Mouse (Mus musculus) kidney, postnatal 25 days (tissue): ENCODE data around the gene Zfp503.

ENCODE experiments used
- DNase-seq, 2 experiments: peaks; one replicate each; pipeline ENCODE4 v3.0.0; 2021; ENCODE audit warnings: mixed read lengths in 2 of 2

Zfp503 gene

DNA sequence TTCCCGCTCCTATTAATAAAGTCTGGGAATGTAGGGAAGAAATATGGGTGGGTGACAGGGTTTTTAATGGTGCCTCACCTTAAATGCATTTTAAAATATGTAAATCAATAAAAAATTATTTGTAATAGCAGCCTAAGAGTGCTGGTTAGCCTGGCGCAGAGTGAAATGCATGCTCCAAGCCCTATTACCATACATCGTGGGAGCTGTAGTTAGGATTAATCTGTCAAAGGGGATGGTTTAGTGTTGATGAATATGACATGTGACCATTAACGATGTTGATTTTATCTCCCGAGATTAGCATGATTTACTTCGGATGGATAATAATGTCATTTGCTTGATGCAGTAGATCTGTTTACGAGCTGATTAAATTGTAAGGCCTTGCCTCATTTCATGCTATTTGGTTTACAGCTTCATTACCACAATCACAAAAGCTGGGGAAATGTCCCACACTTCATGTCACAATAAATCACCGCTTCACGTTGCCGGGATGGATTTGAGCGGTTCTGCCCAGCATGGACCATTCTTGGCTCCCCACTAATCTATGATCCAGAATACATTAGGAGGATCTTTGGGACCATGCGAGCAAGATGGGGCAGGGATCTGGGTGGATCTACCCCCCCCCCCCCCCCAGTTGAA is 21.9 kb downstream of the Zfp503 start:
- no peak for DNase-seq

DNA sequence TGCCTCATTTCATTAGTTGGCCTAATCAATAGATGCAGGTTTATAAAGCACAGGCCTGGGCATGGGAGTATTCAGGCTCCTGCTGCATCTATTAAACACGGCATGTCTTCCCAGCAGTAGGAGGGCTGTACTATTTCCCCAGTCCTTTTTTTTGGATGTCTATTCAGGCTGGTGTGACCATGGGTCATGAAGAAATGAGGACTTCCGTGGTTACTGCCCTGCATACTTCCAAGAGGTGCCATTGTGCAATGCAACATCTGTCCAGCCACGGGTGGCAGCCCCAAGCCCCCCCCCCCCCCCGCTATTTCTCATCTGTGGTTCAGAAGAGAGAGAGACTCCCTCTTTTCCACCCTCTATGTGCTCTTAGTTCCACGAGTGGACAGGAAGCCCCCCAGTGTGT is 23.1 kb downstream of the Zfp503 start:
- no peak for DNase-seq

DNA sequence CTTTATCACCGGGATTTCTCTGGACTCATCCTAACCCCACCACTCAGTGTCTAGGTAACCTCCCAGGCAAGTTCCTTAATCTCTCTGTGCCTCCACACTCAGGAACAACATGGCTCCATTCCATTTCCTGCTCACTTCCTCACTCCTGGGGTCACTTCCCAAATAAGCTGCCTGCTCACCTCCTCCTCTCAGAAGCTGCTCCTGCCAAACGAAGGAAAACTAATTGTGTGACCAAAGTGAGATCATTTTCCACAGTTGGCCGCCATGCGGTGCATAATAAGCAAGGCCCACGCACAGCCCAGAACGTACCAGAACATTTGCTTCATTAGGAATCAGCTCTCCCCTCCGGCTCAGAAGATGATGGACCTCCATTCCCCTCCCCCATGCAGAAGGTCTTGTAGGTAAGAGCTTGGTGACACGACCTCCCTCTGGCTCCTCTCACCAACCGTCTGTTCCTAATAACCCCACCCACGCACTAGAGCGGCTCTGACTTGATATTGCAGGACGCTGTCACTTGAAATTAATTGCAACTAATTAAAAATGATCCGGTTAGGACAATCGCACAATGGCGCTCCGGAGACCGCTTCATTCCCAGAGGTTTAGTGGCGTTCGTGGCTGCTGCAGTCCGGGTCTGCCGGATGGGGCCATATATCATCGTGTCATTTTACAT is 26.9 kb downstream of the Zfp503 start:
- DNase-seq, result peak; percentile 22 to 45

DNA sequence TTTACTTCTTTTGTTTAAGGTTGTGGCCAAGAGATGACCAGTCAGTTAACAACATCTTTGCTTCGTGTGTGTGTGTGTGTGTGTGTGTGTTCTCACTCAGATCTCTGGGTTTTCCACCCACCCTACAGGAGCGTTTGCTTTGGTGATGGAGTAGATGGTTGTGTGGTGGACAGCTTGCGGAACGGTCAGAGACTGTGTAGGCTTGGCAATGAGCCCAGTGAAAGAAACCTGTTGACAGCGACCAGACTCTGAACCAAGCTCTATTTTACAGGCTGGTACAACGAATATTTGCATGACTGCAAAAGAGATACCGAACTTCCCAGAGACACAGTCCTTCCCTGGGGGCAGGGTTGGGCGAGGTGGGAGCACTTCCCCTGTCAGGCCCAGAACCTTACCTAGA is 30.2 kb downstream of the Zfp503 start:
- peak in 1 of 2 experiments; percentile 11 for DNase-seq

GRCm38 (mm10) chr14:21958643-21959042 is 30.8 kb downstream of the Zfp503 start:
- DNase-seq, result no peak

DNA sequence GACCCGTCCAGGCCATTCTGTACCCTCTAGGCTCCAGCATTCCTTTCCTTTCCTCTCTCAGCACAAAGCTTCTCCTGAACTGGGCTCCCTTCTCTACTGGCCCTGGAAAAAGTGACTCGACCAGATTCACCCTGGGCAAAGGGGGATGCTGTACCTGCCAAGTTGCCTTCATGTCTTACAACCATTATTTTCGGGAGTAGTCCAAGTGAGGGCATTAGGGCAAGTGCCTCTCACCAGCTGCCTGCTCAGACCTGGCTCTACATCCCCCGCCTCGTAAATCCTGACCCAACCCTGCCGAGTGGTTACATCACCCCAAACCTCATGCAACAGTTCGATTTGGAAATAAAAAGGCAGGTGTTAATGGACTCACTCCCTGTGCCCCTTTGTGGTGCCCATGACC is 36.9 kb downstream of the Zfp503 start:
- no peak for DNase-seq

- DNase-seq, result no peak
Observed at GRCm38 (mm10) chr14:21951896-21952523, 37.4 kb downstream of the Zfp503 start.

DNA sequence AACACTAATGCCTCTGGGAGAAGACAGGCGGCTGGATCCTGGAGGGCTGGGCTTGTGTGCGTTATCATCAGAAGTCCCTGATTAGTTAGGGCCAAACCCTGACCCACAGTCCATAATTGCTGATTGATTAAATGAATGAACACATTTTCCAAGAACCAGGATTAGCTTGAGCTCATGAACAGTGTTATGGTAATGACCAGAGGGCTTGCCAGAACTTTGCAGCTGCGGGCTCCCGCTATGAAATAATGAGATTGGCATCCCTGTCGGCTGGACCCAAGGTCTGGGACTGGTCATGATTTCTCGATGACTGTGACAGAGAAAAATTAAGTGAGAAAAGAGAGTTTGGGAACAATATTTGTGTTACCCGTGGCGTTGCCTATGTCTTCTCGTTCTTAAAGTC is 44.5 kb downstream of the Zfp503 start:
- DNase-seq, result no peak

- no peak for DNase-seq
Observed at GRCm38 (mm10) chr14:21941581-21941980, 47.8 kb downstream of the Zfp503 start.

DNA sequence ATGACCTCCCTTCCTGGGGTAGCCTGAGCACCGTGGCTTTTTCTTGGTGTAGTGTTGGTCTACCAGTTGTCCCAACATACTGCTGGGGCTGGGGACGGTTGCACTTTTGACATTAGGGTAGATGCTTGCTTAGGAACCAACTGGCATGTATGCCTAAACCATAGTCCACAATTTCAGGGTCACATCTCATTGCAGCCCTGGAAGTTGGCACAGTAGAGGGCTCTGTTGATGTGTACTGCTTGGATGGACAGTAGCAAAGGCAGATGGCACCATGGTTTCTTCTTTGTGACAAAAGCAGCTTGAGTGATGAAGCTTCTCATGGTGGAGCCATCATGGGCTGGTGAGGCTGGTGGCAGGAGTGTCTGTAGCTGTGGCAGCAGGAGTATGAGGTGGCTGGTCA is 52.3 kb downstream of the Zfp503 start:
- no peak for DNase-seq

DNA sequence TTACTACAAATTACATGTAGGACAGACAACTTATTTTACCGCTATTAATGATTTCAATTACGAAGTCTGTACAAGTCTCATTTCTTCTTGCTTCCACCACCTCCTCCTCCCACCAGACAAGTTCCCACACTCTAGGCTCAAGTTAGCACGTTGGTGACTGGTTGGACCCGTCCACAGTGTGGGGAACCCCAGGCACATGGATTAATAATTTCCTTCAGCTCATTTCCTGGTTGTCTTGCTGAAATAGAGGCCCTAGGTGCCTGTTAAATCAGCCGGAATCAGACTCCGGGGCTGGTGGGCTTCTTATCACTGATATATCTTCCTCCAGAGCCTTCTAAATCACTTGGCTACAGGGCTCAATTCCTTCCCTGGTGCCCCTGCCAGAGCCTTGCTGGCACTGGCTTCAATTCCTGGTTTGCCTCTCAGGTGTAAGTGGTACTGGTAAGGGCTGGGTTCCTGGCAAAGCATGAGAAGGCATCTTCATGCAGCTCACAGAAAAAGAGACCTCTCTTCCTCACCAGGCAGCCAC is 53.2 kb downstream of the Zfp503 start:
- no peak for DNase-seq
